8 mouse cellular contexts compared by ENCODE assay signal in the genomic region with DNA sequence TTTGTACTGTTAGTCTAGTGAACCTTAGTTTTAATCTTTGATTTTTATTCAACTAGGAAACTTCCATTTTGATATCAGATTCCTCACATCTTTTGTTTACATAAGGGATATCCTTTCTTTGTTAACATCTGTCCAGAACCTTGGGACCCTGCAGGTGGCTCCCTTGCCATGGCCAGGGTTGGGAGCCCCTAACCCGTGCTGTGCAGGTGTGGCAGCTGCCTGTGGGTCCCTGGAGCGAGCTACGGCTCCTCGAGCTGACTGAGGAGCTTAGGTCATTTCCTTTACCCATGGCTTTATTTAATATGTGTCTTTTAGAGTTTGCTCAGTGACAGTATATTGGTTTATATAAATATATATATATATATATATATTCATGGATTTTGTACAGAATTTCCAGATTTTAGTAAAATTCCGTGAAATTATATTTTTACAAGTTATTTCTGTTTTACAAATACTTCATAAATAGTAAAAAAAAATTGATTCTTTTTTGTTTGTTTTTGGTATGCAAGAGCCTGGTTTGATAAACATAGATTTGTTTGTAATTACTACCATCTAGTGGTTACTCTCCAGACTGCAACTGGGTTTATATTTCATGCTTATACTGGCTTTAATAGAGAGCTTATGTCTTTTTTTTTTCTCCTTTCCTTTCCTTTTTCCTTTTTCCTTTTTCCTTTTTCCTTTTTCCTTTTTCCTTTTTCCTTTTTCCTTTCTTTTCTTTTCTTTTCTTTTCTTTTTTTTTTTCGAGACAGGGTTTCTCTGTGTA. TPM values are rescaled to one million over a fixed set of nuclear protein-coding genes. Genes with fewer than 3 reads are reported as not detected.
DNase-seq lines count a peak whose midpoint lies in the region; ATAC-seq lines count a peak whose summit lies in the region.

No protein-coding gene starts in this region.

- no peak overlapping the region for H3K4me2 ChIP-seq in hindbrain, embryonic 14.5 days (replicated peaks)
- no peak overlapping the region for H3K4me2 ChIP-seq in hindbrain, embryonic 16.5 days (ENCODE audit: low read length)
- H3K4me2 ChIP-seq in intestine, embryonic 16.5 days (ENCODE audit: low read depth, low read length): no peak overlapping the region

- ATAC-seq in hindbrain, embryonic 14.5 days (ENCODE audit: low FRiP score): peak; percentile 51; the same call in 1 of the 2 replicates
- no peak for ATAC-seq in hindbrain, embryonic 16.5 days
- ATAC-seq in intestine, embryonic 16.5 days: peak; percentile 62; the same call in 1 of the 2 replicates

- H3K27ac ChIP-seq in hindbrain, embryonic 14.5 days: no peak overlapping the region
- H3K27ac ChIP-seq in hindbrain, embryonic 16.5 days (ENCODE audit: low read depth, low read length): no peak overlapping the region
- H3K27ac ChIP-seq in intestine, embryonic 16.5 days (ENCODE audit: low read length): no peak overlapping the region

- peaks cover 47% of the 10 kb centered on the region for H3K36me3 ChIP-seq in hindbrain, embryonic 14.5 days (replicated peaks; ENCODE audit: control insufficient read depth, insufficient read depth)
- peaks cover 5% of the 10 kb centered on the region for H3K36me3 ChIP-seq in hindbrain, embryonic 16.5 days (ENCODE audit: control insufficient read depth, insufficient read depth, low read length)
- H3K36me3 ChIP-seq in intestine, embryonic 16.5 days (ENCODE audit: control insufficient read depth, insufficient read depth, low read length): no peaks in the 10 kb centered on the region

- no peaks in the 10 kb centered on the region for H3K9me3 ChIP-seq in hindbrain, embryonic 14.5 days (ENCODE audit: control insufficient read depth, low read length)
- H3K9me3 ChIP-seq in hindbrain, embryonic 16.5 days (ENCODE audit: control insufficient read depth, low read length): no peaks in the 10 kb centered on the region
- no peaks in the 10 kb centered on the region for H3K9me3 ChIP-seq in intestine, embryonic 16.5 days (ENCODE audit: control insufficient read depth, low read length)

- H3K27me3 ChIP-seq in hindbrain, embryonic 14.5 days (ENCODE audit: control insufficient read depth, insufficient read depth, low read length): no peaks in the 10 kb centered on the region
- no peaks in the 10 kb centered on the region for H3K27me3 ChIP-seq in hindbrain, embryonic 16.5 days (replicated peaks; ENCODE audit: control insufficient read depth, insufficient read depth, low read length)
- H3K27me3 ChIP-seq in intestine, embryonic 16.5 days (replicated peaks; ENCODE audit: control insufficient read depth, insufficient read depth, low read length): no peaks in the 10 kb centered on the region

- H3K4me3 ChIP-seq in hindbrain, embryonic 14.5 days (replicated peaks; ENCODE audit: low read length): no peak overlapping the region
- no peak overlapping the region for H3K4me3 ChIP-seq in hindbrain, embryonic 16.5 days (ENCODE audit: low read length)
- H3K4me3 ChIP-seq in intestine, embryonic 16.5 days (ENCODE audit: low read length): no peak overlapping the region

- H3K9ac ChIP-seq in hindbrain, embryonic 14.5 days: no peak overlapping the region
- H3K9ac ChIP-seq in hindbrain, embryonic 16.5 days (ENCODE audit: low read depth, low read length): no peak overlapping the region
- H3K9ac ChIP-seq in intestine, embryonic 16.5 days (ENCODE audit: low read depth, low read length): no peak overlapping the region

- DNase-seq in hindbrain, embryonic 14.5 days (ENCODE audit: low spot score): peak; percentile 90
- DNase-seq in CD4-positive helper T cell, adult 2 months (ENCODE audit: low read depth, low spot score): peak; percentile 71
- peak; percentile 82 for DNase-seq in brain, adult 2 months (ENCODE audit: low read depth, low spot score)
- peak; percentile 43 for DNase-seq in skeletal muscle tissue, adult 2 months (ENCODE audit: low read depth, low spot score)
- no peak for DNase-seq in spleen, postnatal 4 days (ENCODE audit: low spot score in 2 of 2)
- DNase-seq in ovary, adult 18-20 months (ENCODE audit: low spot score): no peak

- H3K4me1 ChIP-seq in hindbrain, embryonic 14.5 days (replicated peaks; ENCODE audit: control insufficient read depth, insufficient read depth, low read length): no peaks in the 10 kb centered on the region
- H3K4me1 ChIP-seq in hindbrain, embryonic 16.5 days (ENCODE audit: control insufficient read depth, insufficient read depth, low read depth, low read length): no peaks in the 10 kb centered on the region
- no peaks in the 10 kb centered on the region for H3K4me1 ChIP-seq in intestine, embryonic 16.5 days (ENCODE audit: control insufficient read depth, insufficient read depth, low read length)

- 66% methylated on average over 6 of the region's 6 CpGs for WGBS in hindbrain, embryonic 14.5 days
- WGBS in hindbrain, embryonic 16.5 days: 66% methylated on average over 6 of the region's 6 CpGs
- 66% methylated on average over 6 of the region's 6 CpGs for WGBS in intestine, embryonic 16.5 days

RNA-seq across cellular contexts. Expression of gene Ndfip2, which starts 37.6 kb away (rescaled TPM):
- 134 and 151 TPM in 2 replicates for polyA plus RNA-seq in hindbrain, embryonic 14.5 days (2014; fragmentation: Nextera tagmentation; extraction: Ambion mirVana)
- polyA plus RNA-seq in hindbrain, embryonic 16.5 days (2015; fragmentation: Nextera tagmentation; extraction: Ambion mirVana): 105 and 113 TPM in 2 replicates
- 97.9 and 110 TPM in 2 replicates for polyA plus RNA-seq in intestine, embryonic 16.5 days (2015; fragmentation: Nextera tagmentation; extraction: Ambion mirVana)

Comparison
In these comparisons a context has a peak if more than half of its experiments do, and no peak if none do; other contexts are left out.
1. DNase-seq: peak in hindbrain, embryonic 14.5 days (single experiment), CD4-positive helper T cell, adult 2 months (single experiment), brain, adult 2 months (single experiment) and skeletal muscle tissue, adult 2 months (single experiment); none in spleen, postnatal 4 days (0 of 2) and ovary, adult 18-20 months (single experiment).